Mouse (Mus musculus) neural tube, embryonic 14.5 days (tissue): ENCODE measurements at regions not wholly inside any gene's neighbourhood (a gene's known extent, or its start where the extent isn't known, plus 50 kb on each side); places are given as distances from the start of the nearest gene placed in this dataset.

Source experiments
- ATAC-seq: fragments of 200-750 bp; cut with Nextera tagmentation; 2 replicates; pipeline ENCODE4 v1.8.0; 2017; ENCODE audit warnings: low read depth, mild to moderate bottlenecking, moderate TSS enrichment, moderate library complexity
- H3K27ac ChIP-seq: fragments of 300-500 bp; sonication (generic); 2 replicates; pipeline ENCODE4 v1.5.1; 2014; ENCODE audit warnings: low read depth, mild to moderate bottlenecking, control low read depth, low read length, moderate library complexity, mixed read lengths
- H3K27me3 ChIP-seq: fragments of 300-500 bp; sonication (generic); 2 replicates; pipeline ENCODE4 v1.6.1; 2014; ENCODE audit warnings: low read length; ENCODE audit not compliant: control insufficient read depth, insufficient read depth
- H3K36me3 ChIP-seq: fragments of 300-500 bp; sonication (generic); 2 replicates; pipeline ENCODE4 v1.6.1; 2014; ENCODE audit warnings: low read length, mixed read lengths; ENCODE audit not compliant: control insufficient read depth, insufficient read depth
- H3K4me1 ChIP-seq: fragments of 300-500 bp; sonication (generic); 2 replicates; pipeline ENCODE4 v1.6.1; 2014; ENCODE audit warnings: low read length; ENCODE audit not compliant: control insufficient read depth, insufficient read depth
- H3K4me2 ChIP-seq: fragments of 300-500 bp; sonication (generic); 2 replicates; pipeline ENCODE4 v1.6.1; 2014; ENCODE audit warnings: mild to moderate bottlenecking, low read depth, low read length, control low read depth
- H3K4me3 ChIP-seq: fragments of 300-500 bp; sonication (generic); 2 replicates; pipeline ENCODE4 v1.5.1; 2014; ENCODE audit warnings: low read depth, low read length, control low read depth, mixed read lengths
- H3K9ac ChIP-seq: fragments of 300-500 bp; sonication (generic); replicated peaks from 2 replicates; pipeline ENCODE4 v1.6.1; 2014; ENCODE audit warnings: low read depth, mild to moderate bottlenecking, control low read depth, low read length, mixed read lengths
- H3K9me3 ChIP-seq: fragments of 300-500 bp; sonication (generic); 2 replicates; pipeline ENCODE4 v1.6.1; 2016; ENCODE audit warnings: low read length; ENCODE audit not compliant: control insufficient read depth
- WGBS: fragments of 180-500 bp; shearing (Covaris S2); extraction: QIAGEN DNeasy Blood & Tissue Kit; methylation state at CpG from one replicate; pipeline ENCODE4 v1.1.7; 2014; 5-methylcytosine and 5-hydroxymethylcytosine counted together

- no peaks in the 10 kb centered on the region for H3K4me1 ChIP-seq
- no peaks in the 10 kb centered on the region for H3K27me3 ChIP-seq
- no peak overlapping the region for H3K9ac ChIP-seq
- no peak overlapping the region for H3K4me2 ChIP-seq
- H3K36me3 ChIP-seq = no peaks in the 10 kb centered on the region
- no peak overlapping the region for H3K4me3 ChIP-seq
- ATAC-seq = no peak
- 86% methylated on average over 6 of the region's 6 CpGs for WGBS
- no peaks in the 10 kb centered on the region for H3K9me3 ChIP-seq
- H3K27ac ChIP-seq = no peak overlapping the region
Observed at GRCm38 (mm10) chr15:65733326-65733725, 718.6 kb upstream of the Gm21961 start.

- 93% methylated on average over 2 of the region's 2 CpGs for WGBS
- ATAC-seq = no peak
- Histone ChIP-seq H3K27me3 (no peaks in the 10 kb centered on the region), H3K4me3 (no peak overlapping the region), H3K36me3 (no peaks in the 10 kb centered on the region), H3K9ac (no peak overlapping the region), H3K4me1 (no peaks in the 10 kb centered on the region), H3K4me2 (no peak overlapping the region), H3K9me3 (no peaks in the 10 kb centered on the region), H3K27ac (no peak overlapping the region)
Observed at GRCm38 (mm10) chr15:65731308-65731707, 716.6 kb upstream of the Gm21961 start.

- WGBS = 89% methylated on average over 1 of the region's 1 CpGs
- Histone ChIP-seq H3K27ac (no peak overlapping the region), H3K4me3 (no peak overlapping the region), H3K4me2 (no peak overlapping the region), H3K9me3 (no peaks in the 10 kb centered on the region), H3K9ac (no peak overlapping the region), H3K4me1 (no peaks in the 10 kb centered on the region), H3K36me3 (no peaks in the 10 kb centered on the region), H3K27me3 (no peaks in the 10 kb centered on the region)
- ATAC-seq = no peak
Observed at GRCm38 (mm10) chr15:65727061-65727460, 712.4 kb upstream of the Gm21961 start.

GRCm38 (mm10) chr15:65726271-65726670, 711.6 kb upstream of the Gm21961 start:
- H3K27me3 ChIP-seq = no peaks in the 10 kb centered on the region
- WGBS = 92% methylated on average over 2 of the region's 2 CpGs
- H3K36me3 ChIP-seq = no peaks in the 10 kb centered on the region
- no peak overlapping the region for H3K27ac ChIP-seq
- no peak overlapping the region for H3K4me3 ChIP-seq
- no peaks in the 10 kb centered on the region for H3K9me3 ChIP-seq
- H3K9ac ChIP-seq = no peak overlapping the region
- no peak overlapping the region for H3K4me2 ChIP-seq
- H3K4me1 ChIP-seq = no peaks in the 10 kb centered on the region
- ATAC-seq = no peak

- no peak overlapping the region for H3K4me2 ChIP-seq
- peak; percentile 93 for ATAC-seq
- WGBS = 55% methylated on average over 3 of the region's 3 CpGs
Observed at GRCm38 (mm10) chr15:65703559-65703958, 688.9 kb upstream of the Gm21961 start.

GRCm38 (mm10) chr15:65701510-65701909, 686.8 kb upstream of the Gm21961 start:
- no peaks in the 10 kb centered on the region for H3K9me3 ChIP-seq
- no peaks in the 10 kb centered on the region for H3K36me3 ChIP-seq
- peak; percentile 39; the same call in 1 of the 2 replicates for ATAC-seq
- no peaks in the 10 kb centered on the region for H3K4me1 ChIP-seq
- H3K4me3 ChIP-seq = no peak overlapping the region
- WGBS = 5% methylated on average over 1 of the region's 1 CpGs
- H3K4me2 ChIP-seq = no peak overlapping the region
- H3K27ac ChIP-seq = no peak overlapping the region
- no peaks in the 10 kb centered on the region for H3K27me3 ChIP-seq
- H3K9ac ChIP-seq = no peak overlapping the region

More at GRCm38 (mm10) chr15:65703559-65703958, 688.9 kb upstream of the Gm21961 start:
- Histone ChIP-seq H3K27ac (no peak overlapping the region), H3K9ac (no peak overlapping the region), H3K27me3 (no peaks in the 10 kb centered on the region), H3K4me1 (no peaks in the 10 kb centered on the region), H3K36me3 (no peaks in the 10 kb centered on the region), H3K4me3 (no peak overlapping the region), H3K9me3 (no peaks in the 10 kb centered on the region)

GRCm38 (mm10) chr15:65698596-65698995, 683.9 kb upstream of the Gm21961 start:
- ATAC-seq = no peak
- H3K9me3 ChIP-seq = no peaks in the 10 kb centered on the region
- H3K4me1 ChIP-seq = no peaks in the 10 kb centered on the region
- H3K27me3 ChIP-seq = no peaks in the 10 kb centered on the region
- 88% methylated on average over 2 of the region's 2 CpGs for WGBS
- no peak overlapping the region for H3K4me2 ChIP-seq
- no peak overlapping the region for H3K9ac ChIP-seq
- H3K4me3 ChIP-seq = no peak overlapping the region
- no peaks in the 10 kb centered on the region for H3K36me3 ChIP-seq
- H3K27ac ChIP-seq = no peak overlapping the region
